Mouse (Mus musculus): ENCODE data around the gene Clmp. TPM values are rescaled to one million over a fixed set of nuclear protein-coding genes. Genes with fewer than 3 reads are reported as not detected.
"Not testable (repeated sequence)": the region's sequence is repeated elsewhere in the genome, so short reads cannot be mapped to it uniquely, and the experiment has no call there.

The Clmp gene
- total RNA-seq, 1 experiment = 1.7 TPM

GRCm38 (mm10) chr9:40766058-40766605 is 80.4 kb downstream of the Clmp start:
- no peak overlapping the region; the same call in 1 of the 2 replicates for H3K27ac ChIP-seq (ENCODE audit: insufficient read depth, low read depth, low read length, poor library complexity, severe bottlenecking)
- in situ Hi-C loops (cut with MboI; ENCODE audit: low sequenced_read_pairs in 2 of 2, unreplicated experiment in 2 of 2) = no loop called here
- peaks cover 5% of the 10 kb centered on the region; the same call in 1 of the 2 replicates for H3K36me3 ChIP-seq (ENCODE audit: control insufficient read depth, insufficient read depth, low read length, poor library complexity, severe bottlenecking)
- H3K9ac ChIP-seq (ENCODE audit: insufficient read depth, low read depth, low read length, poor library complexity, severe bottlenecking) = no peak overlapping the region
- H3K4me1 ChIP-seq (ENCODE audit: control insufficient read depth in 2 of 2, insufficient read depth in 2 of 2, low read length in 2 of 2, poor library complexity in 1 of 2) = peaks cover 0 to 5% of the 10 kb centered on the region in 2 experiments; a peak in 1 of 4 replicates
- H3K4me3 ChIP-seq (ENCODE audit: insufficient read depth in 1 of 2, low read depth in 1 of 2, low read length in 2 of 2, poor library complexity in 1 of 2, severe bottlenecking in 1 of 2) = no peak overlapping the region
- DNase-seq (ENCODE audit: low read depth, low spot score) = no peak
- TF ChIP-seq HCFC1 (IDR thresholded peaks at IDR 0.05; ENCODE audit: borderline replicate concordance, insufficient read depth, low read length) (no peak), ZNF384 (IDR thresholded peaks at IDR 0.05; ENCODE audit: low read depth, low read length) (no peak), MAFK (IDR thresholded peaks at IDR 0.05; ENCODE audit: insufficient read depth, low read depth, low read length) (no peak), ZC3H11A (IDR thresholded peaks at IDR 0.05; ENCODE audit: borderline replicate concordance, low read depth, low read length) (no peak), CHD2 (IDR thresholded peaks at IDR 0.05; ENCODE audit: low read depth, low read length) (no peak)
- H3K9me3 ChIP-seq (ENCODE audit: control insufficient read depth, insufficient read depth, low read depth, low read length) = no peaks in the 10 kb centered on the region

GRCm38 (mm10) chr9:40767946-40768345 is 82.2 kb downstream of the Clmp start:
- in situ Hi-C loops (cut with MboI; ENCODE audit: low sequenced_read_pairs in 2 of 2, unreplicated experiment in 2 of 2) = no loop called here
- Histone ChIP-seq H3K9me3 (ENCODE audit: control insufficient read depth, insufficient read depth, low read depth, low read length) (no peaks in the 10 kb centered on the region), H3K4me1 (ENCODE audit: control insufficient read depth in 2 of 2, insufficient read depth in 2 of 2, low read length in 2 of 2, poor library complexity in 1 of 2) (peaks cover 3 to 5% of the 10 kb centered on the region in 2 experiments; a peak in 1 of 4 replicates), H3K4me3 (ENCODE audit: insufficient read depth in 1 of 2, low read depth in 1 of 2, low read length in 2 of 2, poor library complexity in 1 of 2, severe bottlenecking in 1 of 2) (no peak overlapping the region), H3K27ac (ENCODE audit: insufficient read depth, low read depth, low read length, poor library complexity, severe bottlenecking) (peak overlapping the region; percentile 3; the same call in 1 of the 2 replicates), H3K9ac (ENCODE audit: insufficient read depth, low read depth, low read length, poor library complexity, severe bottlenecking) (no peak overlapping the region), H3K36me3 (ENCODE audit: control insufficient read depth, insufficient read depth, low read length, poor library complexity, severe bottlenecking) (peaks cover 5% of the 10 kb centered on the region; the same call in 1 of the 2 replicates)
- TF ChIP-seq ZC3H11A (IDR thresholded peaks at IDR 0.05; ENCODE audit: borderline replicate concordance, low read depth, low read length) (no peak), MAFK (IDR thresholded peaks at IDR 0.05; ENCODE audit: insufficient read depth, low read depth, low read length) (no peak), CHD2 (IDR thresholded peaks at IDR 0.05; ENCODE audit: low read depth, low read length) (no peak), ZNF384 (IDR thresholded peaks at IDR 0.05; ENCODE audit: low read depth, low read length) (no peak), HCFC1 (IDR thresholded peaks at IDR 0.05; ENCODE audit: borderline replicate concordance, insufficient read depth, low read length) (no peak)
- no peak for DNase-seq (ENCODE audit: low read depth, low spot score)

- no peaks in the 10 kb centered on the region for H3K9me3 ChIP-seq (ENCODE audit: control insufficient read depth, insufficient read depth, low read depth, low read length)
- TF ChIP-seq MAFK (IDR thresholded peaks at IDR 0.05; ENCODE audit: insufficient read depth, low read depth, low read length) (no peak), HCFC1 (IDR thresholded peaks at IDR 0.05; ENCODE audit: borderline replicate concordance, insufficient read depth, low read length) (no peak), ZC3H11A (IDR thresholded peaks at IDR 0.05; ENCODE audit: borderline replicate concordance, low read depth, low read length) (no peak), ZNF384 (IDR thresholded peaks at IDR 0.05; ENCODE audit: low read depth, low read length) (no peak), CHD2 (IDR thresholded peaks at IDR 0.05; ENCODE audit: low read depth, low read length) (no peak)
- H3K4me3 ChIP-seq (ENCODE audit: insufficient read depth in 1 of 2, low read depth in 1 of 2, low read length in 2 of 2, poor library complexity in 1 of 2, severe bottlenecking in 1 of 2) = peak overlapping the region; percentile 18 to 47; a peak in 3 of 4 replicates
- in situ Hi-C loops (cut with MboI; ENCODE audit: low sequenced_read_pairs in 2 of 2, unreplicated experiment in 2 of 2) = no loop called here
- H3K27ac ChIP-seq (ENCODE audit: insufficient read depth, low read depth, low read length, poor library complexity, severe bottlenecking) = 0 out of 2 replicates have a peak overlapping the region, but pooled peaks have one; percentile 28
- DNase-seq (ENCODE audit: low read depth, low spot score) = no peak
- H3K9ac ChIP-seq (ENCODE audit: insufficient read depth, low read depth, low read length, poor library complexity, severe bottlenecking) = peak overlapping the region; percentile 70; the same call in 1 of the 2 replicates
- H3K36me3 ChIP-seq (ENCODE audit: control insufficient read depth, insufficient read depth, low read length, poor library complexity, severe bottlenecking) = peaks cover 3% of the 10 kb centered on the region; the same call in 1 of the 2 replicates
- H3K4me1 ChIP-seq (ENCODE audit: control insufficient read depth in 2 of 2, insufficient read depth in 2 of 2, low read length in 2 of 2, poor library complexity in 1 of 2) = 0 out of 4 replicates have a peak, but pooled peaks cover 3 to 4% of the 10 kb centered on the region in 2 experiments
Observed at GRCm38 (mm10) chr9:40772246-40772645, 86.5 kb downstream of the Clmp start.

GRCm38 (mm10) chr9:40773142-40773541 is 87.4 kb downstream of the Clmp start:
- H3K9ac ChIP-seq (ENCODE audit: insufficient read depth, low read depth, low read length, poor library complexity, severe bottlenecking); H3K9me3 ChIP-seq (ENCODE audit: control insufficient read depth, insufficient read depth, low read depth, low read length); H3K4me1 ChIP-seq (ENCODE audit: control insufficient read depth in 2 of 2, insufficient read depth in 2 of 2, low read length in 2 of 2, poor library complexity in 1 of 2); DNase-seq (ENCODE audit: low read depth, low spot score); H3K4me3 ChIP-seq (ENCODE audit: insufficient read depth in 1 of 2, low read depth in 1 of 2, low read length in 2 of 2, poor library complexity in 1 of 2, severe bottlenecking in 1 of 2); in situ Hi-C loops (cut with MboI; ENCODE audit: low sequenced_read_pairs in 2 of 2, unreplicated experiment in 2 of 2); H3K36me3 ChIP-seq (ENCODE audit: control insufficient read depth, insufficient read depth, low read length, poor library complexity, severe bottlenecking); H3K27ac ChIP-seq (ENCODE audit: insufficient read depth, low read depth, low read length, poor library complexity, severe bottlenecking): not testable (repeated sequence)
